Mouse (Mus musculus) liver, adult 10 weeks (tissue): ENCODE results near the gene Olfr1202. TPM values are rescaled to one million over a fixed set of nuclear protein-coding genes. Genes with fewer than 3 reads are reported as not detected.

Experiments used
- polyA plus RNA-seq: library from polyadenylated mRNA; stranded (reverse); fragments of 350-450 nt; fragmentation: Illumina TruSeq; extraction: RNeasy Lipid Tissue Mini Kit (QIAGEN cat#74804); gene quantifications from one replicate; pipeline ENCODE4 v1.2.3, GENCODE M21; 2014; ENCODE audit warnings: low read depth, low replicate concordance

The Olfr1202 gene
- polyA plus RNA-seq, result not detected

GRCm38 (mm10) chr2:88814196-88814595 is at the start of gene Olfr1202:
Gene Olfr1202 (plus strand): TSS chr2:88814496.

GRCm38 (mm10) chr2:88770388-88770787 is 43.9 kb upstream of the Olfr1202 start, which contains the start of gene Olfr1200:
Gene Olfr1200 (minus strand): TSS chr2:88770488.

GRCm38 (mm10) chr2:88792736-88793135 is 21.6 kb upstream of the Olfr1202 start, which contains the start of gene Olfr1201:
Gene Olfr1201 (plus strand): TSS chr2:88793036.

GRCm38 (mm10) chr2:88829437-88829836 is 15.1 kb downstream of the Olfr1202 start, which contains the start of gene Olfr1205:
Gene Olfr1205 (plus strand): TSS chr2:88829737.

GRCm38 (mm10) chr2:88848992-88849391 is 34.7 kb downstream of the Olfr1202 start, which contains the start of gene Olfr1204:
Gene Olfr1204 (plus strand): TSS chr2:88849292.

GRCm38 (mm10) chr2:88862931-88863330 is 48.6 kb downstream of the Olfr1202 start, which contains the start of gene Olfr1206:
Gene Olfr1206 (plus strand): TSS chr2:88863231.

Other genes with a start within 250 kb of the Olfr1202 start
- not detected for gene Olfr1189, start 228.0 kb upstream of the Olfr1202 start, polyA plus RNA-seq
- not detected for gene Olfr1191-ps1, start 174.0 kb upstream of the Olfr1202 start, polyA plus RNA-seq
- gene Olfr1192-ps1, start 166.0 kb upstream of the Olfr1202 start, polyA plus RNA-seq, result not detected
- gene Olfr1193, start 138.9 kb upstream of the Olfr1202 start, polyA plus RNA-seq, result not detected
- not detected for gene Olfr1195, start 125.3 kb upstream of the Olfr1202 start, polyA plus RNA-seq
- gene Olfr1196, start 109.9 kb upstream of the Olfr1202 start, polyA plus RNA-seq, result not detected
- not detected for gene Olfr1197, start 82.1 kb upstream of the Olfr1202 start, polyA plus RNA-seq
- not detected for gene Olfr1198, start 63.1 kb upstream of the Olfr1202 start, polyA plus RNA-seq
- gene Olfr1199, start 54.0 kb upstream of the Olfr1202 start, polyA plus RNA-seq, result not detected
- not detected for gene Olfr1200, start 44.0 kb upstream of the Olfr1202 start, polyA plus RNA-seq
- gene Olfr1201, start 21.5 kb upstream of the Olfr1202 start, polyA plus RNA-seq, result not detected
- not detected for gene Olfr1205, start 15.2 kb downstream of the Olfr1202 start, polyA plus RNA-seq
- not detected for gene Olfr1204, start 34.8 kb downstream of the Olfr1202 start, polyA plus RNA-seq
- gene Olfr1206, start 48.7 kb downstream of the Olfr1202 start, polyA plus RNA-seq, result not detected
- not detected for gene Olfr1208, start 87.8 kb downstream of the Olfr1202 start, polyA plus RNA-seq
- gene Olfr1209, start 100.7 kb downstream of the Olfr1202 start, polyA plus RNA-seq, result not detected
- gene Olfr1211, start 123.6 kb downstream of the Olfr1202 start, polyA plus RNA-seq, result not detected
- not detected for gene Olfr1212, start 139.5 kb downstream of the Olfr1202 start, polyA plus RNA-seq
- gene Gm13762, start 165.8 kb downstream of the Olfr1202 start, polyA plus RNA-seq, result not detected
- not detected for gene Olfr1214, start 178.2 kb downstream of the Olfr1202 start, polyA plus RNA-seq
- gene Olfr1215, start 192.5 kb downstream of the Olfr1202 start, polyA plus RNA-seq, result not detected
- gene Olfr1216, start 203.8 kb downstream of the Olfr1202 start, polyA plus RNA-seq, result not detected
- gene Olfr1217, start 217.6 kb downstream of the Olfr1202 start, polyA plus RNA-seq, result not detected
- gene Olfr1218, start 246.7 kb downstream of the Olfr1202 start, polyA plus RNA-seq, result not detected